14 mouse cellular contexts compared by ENCODE assay signal in genomic region chr7:129651781-129652180, GRCm38 (mm10).
DNase-seq lines count a peak whose midpoint lies in the region; ATAC-seq and TF ChIP-seq lines count a peak whose summit lies in the region.
"Had no signal": no experiment of that assay in that cellular context is flagged by ENCODE, and none has a peak within 500 bp of the region (broad histone marks: within the 10 kb centered on the region; RNA-seq: fewer than 3 reads in every experiment).

No protein-coding gene starts in this region.

- intact Hi-C loops in heart, postnatal 36 days (cut with DNase I), result loop anchor here (5.0 kb wide), 1 partner anchor 731 kb away; no protein-coding TSS in a partner anchor

- TF ChIP-seq CTCF in intestine, postnatal 0 days (IDR thresholded peaks at IDR 0.05; ENCODE audit: low read depth), result no peak

- no peaks in the 10 kb centered on the region for H3K27me3 ChIP-seq in intestine, embryonic 15.5 days (replicated peaks)
- no peaks in the 10 kb centered on the region for H3K27me3 ChIP-seq in intestine, postnatal 0 days (replicated peaks; ENCODE audit: control insufficient read depth, insufficient read depth, low read length)

- H3K9ac ChIP-seq in intestine, embryonic 15.5 days, result no peak overlapping the region
- H3K9ac ChIP-seq in intestine, postnatal 0 days (ENCODE audit: low read depth, low read length), result no peak overlapping the region
- H3K9ac ChIP-seq: hindbrain, embryonic 15.5 days; neural tube, embryonic 13.5 days had no signal

- ATAC-seq in intestine, embryonic 15.5 days, result no peak
- ATAC-seq in intestine, postnatal 0 days, result no peak

- no peak overlapping the region for H3K27ac ChIP-seq in intestine, embryonic 15.5 days
- H3K27ac ChIP-seq in intestine, postnatal 0 days (ENCODE audit: low read depth, low read length), result no peak overlapping the region
- H3K27ac ChIP-seq: heart, embryonic 10.5 days; hindbrain, embryonic 15.5 days; layer of hippocampus, adult 2 months; left cerebral cortex, adult 2 months; neural tube, embryonic 13.5 days had no signal

- H3K36me3 ChIP-seq in intestine, embryonic 15.5 days, result no peaks in the 10 kb centered on the region
- no peaks in the 10 kb centered on the region for H3K36me3 ChIP-seq in intestine, postnatal 0 days (ENCODE audit: control insufficient read depth, insufficient read depth)
- H3K36me3 ChIP-seq: heart, embryonic 10.5 days; hindbrain, embryonic 15.5 days; neural tube, embryonic 13.5 days had no signal

- peak; percentile 20 for DNase-seq in heart, postnatal 4 days
- DNase-seq in heart, postnatal 36 days, result no peak
- DNase-seq in ovary, adult 18-20 months (ENCODE audit: low spot score), result peak; percentile 35
- DNase-seq in ovary, postnatal 14 days (ENCODE audit: low spot score), result no peak
- DNase-seq in fat pad, adult 2 months (ENCODE audit: extremely low read depth, low read depth, low spot score), result peak; percentile 69
- DNase-seq in urinary bladder, postnatal 14 days (ENCODE audit: low spot score), result peak; percentile 84
- DNase-seq: cerebellum, adult 18-20 months had no signal

- no peaks in the 10 kb centered on the region for H3K9me3 ChIP-seq in intestine, embryonic 15.5 days
- no peaks in the 10 kb centered on the region for H3K9me3 ChIP-seq in intestine, postnatal 0 days (ENCODE audit: control insufficient read depth)
- H3K9me3 ChIP-seq: heart, embryonic 10.5 days; hindbrain, embryonic 15.5 days; neural tube, embryonic 13.5 days had no signal

- peaks cover 8% of the 10 kb centered on the region for H3K4me1 ChIP-seq in intestine, embryonic 15.5 days (replicated peaks)
- no peaks in the 10 kb centered on the region for H3K4me1 ChIP-seq in intestine, postnatal 0 days (replicated peaks; ENCODE audit: control insufficient read depth, insufficient read depth, low read length)

- H3K4me3 ChIP-seq in intestine, embryonic 15.5 days (replicated peaks), result no peak overlapping the region
- no peak overlapping the region for H3K4me3 ChIP-seq in intestine, postnatal 0 days (ENCODE audit: low read depth, low read length)
- H3K4me3 ChIP-seq: heart, embryonic 10.5 days; hindbrain, embryonic 15.5 days; layer of hippocampus, adult 2 months; left cerebral cortex, adult 2 months; neural tube, embryonic 13.5 days had no signal

- no peak overlapping the region for H3K4me2 ChIP-seq in intestine, embryonic 15.5 days (replicated peaks)
- no peak overlapping the region for H3K4me2 ChIP-seq in intestine, postnatal 0 days (replicated peaks; ENCODE audit: low read depth)
- H3K4me2 ChIP-seq: hindbrain, embryonic 15.5 days; neural tube, embryonic 13.5 days had no signal

- WGBS in intestine, embryonic 15.5 days, result 42% methylated on average over 7 of the region's 7 CpGs
- WGBS in intestine, postnatal 0 days, result 48% methylated on average over 7 of the region's 7 CpGs

Comparison
In these comparisons a context has a peak if more than half of its experiments do, and no peak if none do; other contexts are left out.
1. DNase-seq: peak in heart, postnatal 4 days (single experiment), ovary, adult 18-20 months (single experiment), fat pad, adult 2 months (single experiment) and urinary bladder, postnatal 14 days (single experiment); none in heart, postnatal 36 days (0 of 2) and ovary, postnatal 14 days (single experiment).